Mouse (Mus musculus): ENCODE data around the gene Olfr902. TPM values are rescaled to one million over a fixed set of nuclear protein-coding genes. Genes with fewer than 3 reads are reported as not detected.
"Not testable (repeated sequence)": the region's sequence is repeated elsewhere in the genome, so short reads cannot be mapped to it uniquely, and the experiment has no call there.

Gene Olfr902
- polyA plus RNA-seq (2015; fragmentation: Nextera tagmentation; extraction: Ambion mirVana) = not detected in 2 replicates

- no peaks in the 10 kb centered on the region for H3K9me3 ChIP-seq (ENCODE audit: low read length)
- WGBS = 81% methylated on average over 5 of the region's 5 CpGs
- ATAC-seq (ENCODE audit: low FRiP score, low TSS enrichment) = no peak
- H3K36me3 ChIP-seq (ENCODE audit: insufficient read depth, low read length) = no peaks in the 10 kb centered on the region
- no peaks in the 10 kb centered on the region for H3K27me3 ChIP-seq (ENCODE audit: insufficient read depth, low read length)
- H3K9ac ChIP-seq (replicated peaks; ENCODE audit: low read length) = no peak within 1 kb of the TSS
- H3K4me3 ChIP-seq (ENCODE audit: low read length) = no peak within 1 kb of the TSS
- H3K4me2 ChIP-seq (replicated peaks; ENCODE audit: low read depth, low read length) = no peak within 1 kb of the TSS
- H3K27ac ChIP-seq (ENCODE audit: low read length) = no peak within 1 kb of the TSS
- H3K4me1 ChIP-seq (ENCODE audit: insufficient read depth, low read length) = no peaks in the 10 kb centered on the region
Observed at GRCm38 (mm10) chr9:38447352-38447751, at the start of gene Olfr902. Gene Olfr902, plus strand, starts transcription at chr9:38447652.

GRCm38 (mm10) chr9:38401398-38401797 lies 46.1 kb upstream of the Olfr902 start, which contains the start of gene Olfr147:
Gene Olfr147, plus strand, starts transcription at chr9:38401698.
- Histone ChIP-seq H3K36me3 (ENCODE audit: insufficient read depth, low read length) (no peaks in the 10 kb centered on the region), H3K4me1 (ENCODE audit: insufficient read depth, low read length) (no peaks in the 10 kb centered on the region), H3K9ac (replicated peaks; ENCODE audit: low read length) (no peak within 1 kb of the TSS), H3K4me3 (ENCODE audit: low read length) (no peak within 1 kb of the TSS), H3K4me2 (replicated peaks; ENCODE audit: low read depth, low read length) (no peak within 1 kb of the TSS), H3K27ac (ENCODE audit: low read length) (no peak within 1 kb of the TSS), H3K27me3 (ENCODE audit: insufficient read depth, low read length) (no peaks in the 10 kb centered on the region), H3K9me3 (ENCODE audit: low read length) (no peaks in the 10 kb centered on the region)
- WGBS = 81% methylated on average over 1 of the region's 1 CpGs
- no peak for ATAC-seq (ENCODE audit: low FRiP score, low TSS enrichment)

GRCm38 (mm10) chr9:38407502-38407901 lies 40.0 kb upstream of the Olfr902 start:
- not testable (repeated sequence) for H3K27me3 ChIP-seq (ENCODE audit: insufficient read depth, low read length); H3K27ac ChIP-seq (ENCODE audit: low read length); H3K9ac ChIP-seq (replicated peaks; ENCODE audit: low read length); H3K4me2 ChIP-seq (replicated peaks; ENCODE audit: low read depth, low read length); H3K9me3 ChIP-seq (ENCODE audit: low read length); ATAC-seq (ENCODE audit: low FRiP score, low TSS enrichment); H3K4me3 ChIP-seq (ENCODE audit: low read length); H3K36me3 ChIP-seq (ENCODE audit: insufficient read depth, low read length); H3K4me1 ChIP-seq (ENCODE audit: insufficient read depth, low read length)
- WGBS = 92% methylated on average over 3 of the region's 3 CpGs

- H3K36me3 ChIP-seq (ENCODE audit: insufficient read depth, low read length); H3K27me3 ChIP-seq (ENCODE audit: insufficient read depth, low read length); H3K27ac ChIP-seq (ENCODE audit: low read length); ATAC-seq (ENCODE audit: low FRiP score, low TSS enrichment); H3K9ac ChIP-seq (replicated peaks; ENCODE audit: low read length); H3K9me3 ChIP-seq (ENCODE audit: low read length); H3K4me3 ChIP-seq (ENCODE audit: low read length); H3K4me1 ChIP-seq (ENCODE audit: insufficient read depth, low read length); H3K4me2 ChIP-seq (replicated peaks; ENCODE audit: low read depth, low read length): not testable (repeated sequence)
- 88% methylated on average over 14 of the region's 14 CpGs for WGBS
Observed at GRCm38 (mm10) chr9:38413502-38413901, 34.0 kb upstream of the Olfr902 start.

GRCm38 (mm10) chr9:38423801-38424200 lies 23.7 kb upstream of the Olfr902 start:
- Histone ChIP-seq H3K4me2 (replicated peaks; ENCODE audit: low read depth, low read length) (no peak overlapping the region), H3K36me3 (ENCODE audit: insufficient read depth, low read length) (no peaks in the 10 kb centered on the region), H3K27me3 (ENCODE audit: insufficient read depth, low read length) (no peaks in the 10 kb centered on the region), H3K9ac (replicated peaks; ENCODE audit: low read length) (no peak overlapping the region), H3K27ac (ENCODE audit: low read length) (no peak overlapping the region), H3K9me3 (ENCODE audit: low read length) (peaks cover 6% of the 10 kb centered on the region; the same call in 1 of the 2 replicates), H3K4me1 (ENCODE audit: insufficient read depth, low read length) (no peaks in the 10 kb centered on the region), H3K4me3 (ENCODE audit: low read length) (no peak overlapping the region)
- no peak for ATAC-seq (ENCODE audit: low FRiP score, low TSS enrichment)

GRCm38 (mm10) chr9:38427026-38427425 lies 20.4 kb upstream of the Olfr902 start:
- Histone ChIP-seq H3K4me3 (ENCODE audit: low read length) (no peak overlapping the region), H3K4me2 (replicated peaks; ENCODE audit: low read depth, low read length) (no peak overlapping the region), H3K27me3 (ENCODE audit: insufficient read depth, low read length) (no peaks in the 10 kb centered on the region), H3K27ac (ENCODE audit: low read length) (no peak overlapping the region), H3K9ac (replicated peaks; ENCODE audit: low read length) (no peak overlapping the region), H3K36me3 (ENCODE audit: insufficient read depth, low read length) (no peaks in the 10 kb centered on the region), H3K9me3 (ENCODE audit: low read length) (peaks cover 6% of the 10 kb centered on the region; the same call in 1 of the 2 replicates), H3K4me1 (ENCODE audit: insufficient read depth, low read length) (no peaks in the 10 kb centered on the region)
- ATAC-seq (ENCODE audit: low FRiP score, low TSS enrichment) = no peak
- WGBS = 55% methylated on average over 1 of the region's 1 CpGs

GRCm38 (mm10) chr9:38429155-38429554 lies 18.3 kb upstream of the Olfr902 start, which contains the start of gene Olfr901:
Gene Olfr901, plus strand, starts transcription at chr9:38429455.
- ATAC-seq (ENCODE audit: low FRiP score, low TSS enrichment) = no peak

GRCm38 (mm10) chr9:38462844-38463243 lies 15.4 kb downstream of the Olfr902 start, which contains the start of gene Olfr904:
Gene Olfr904, plus strand, starts transcription at chr9:38463144.
- Histone ChIP-seq H3K36me3 (ENCODE audit: insufficient read depth, low read length) (no peaks in the 10 kb centered on the region), H3K9ac (replicated peaks; ENCODE audit: low read length) (no peak within 1 kb of the TSS), H3K27ac (ENCODE audit: low read length) (no peak within 1 kb of the TSS), H3K9me3 (ENCODE audit: low read length) (no peaks in the 10 kb centered on the region), H3K4me1 (ENCODE audit: insufficient read depth, low read length) (no peaks in the 10 kb centered on the region), H3K4me3 (ENCODE audit: low read length) (no peak within 1 kb of the TSS), H3K27me3 (ENCODE audit: insufficient read depth, low read length) (no peaks in the 10 kb centered on the region), H3K4me2 (replicated peaks; ENCODE audit: low read depth, low read length) (no peak within 1 kb of the TSS)
- ATAC-seq (ENCODE audit: low FRiP score, low TSS enrichment) = no peak

More at GRCm38 (mm10) chr9:38429155-38429554, 18.3 kb upstream of the Olfr902 start, which contains the start of gene Olfr901:
- Histone ChIP-seq H3K4me2 (replicated peaks; ENCODE audit: low read depth, low read length) (no peak within 1 kb of the TSS), H3K27ac (ENCODE audit: low read length) (no peak within 1 kb of the TSS), H3K9ac (replicated peaks; ENCODE audit: low read length) (no peak within 1 kb of the TSS), H3K9me3 (ENCODE audit: low read length) (peaks cover 6% of the 10 kb centered on the region; the same call in 1 of the 2 replicates), H3K4me1 (ENCODE audit: insufficient read depth, low read length) (no peaks in the 10 kb centered on the region), H3K27me3 (ENCODE audit: insufficient read depth, low read length) (no peaks in the 10 kb centered on the region), H3K36me3 (ENCODE audit: insufficient read depth, low read length) (no peaks in the 10 kb centered on the region), H3K4me3 (ENCODE audit: low read length) (no peak within 1 kb of the TSS)
- WGBS = 79% methylated on average over 1 of the region's 1 CpGs

- Histone ChIP-seq H3K4me1 (ENCODE audit: insufficient read depth, low read length) (no peaks in the 10 kb centered on the region), H3K36me3 (ENCODE audit: insufficient read depth, low read length) (no peaks in the 10 kb centered on the region), H3K27ac (ENCODE audit: low read length) (no peak within 1 kb of the TSS), H3K4me3 (ENCODE audit: low read length) (no peak within 1 kb of the TSS), H3K9ac (replicated peaks; ENCODE audit: low read length) (no peak within 1 kb of the TSS), H3K4me2 (replicated peaks; ENCODE audit: low read depth, low read length) (no peak within 1 kb of the TSS), H3K9me3 (ENCODE audit: low read length) (no peaks in the 10 kb centered on the region), H3K27me3 (ENCODE audit: insufficient read depth, low read length) (no peaks in the 10 kb centered on the region)
- ATAC-seq (ENCODE audit: low FRiP score, low TSS enrichment) = no peak
Observed at GRCm38 (mm10) chr9:38470807-38471206, 23.4 kb downstream of the Olfr902 start, which contains the start of gene Olfr905. Gene Olfr905, plus strand, starts transcription at chr9:38471107.

GRCm38 (mm10) chr9:38486785-38487184 lies 39.3 kb downstream of the Olfr902 start, which contains the start of gene Olfr906:
Gene Olfr906, plus strand, starts transcription at chr9:38487085.
- Histone ChIP-seq H3K36me3 (ENCODE audit: insufficient read depth, low read length) (no peaks in the 10 kb centered on the region), H3K9ac (replicated peaks; ENCODE audit: low read length) (no peak within 1 kb of the TSS), H3K27ac (ENCODE audit: low read length) (no peak within 1 kb of the TSS), H3K27me3 (ENCODE audit: insufficient read depth, low read length) (no peaks in the 10 kb centered on the region), H3K9me3 (ENCODE audit: low read length) (no peaks in the 10 kb centered on the region), H3K4me3 (ENCODE audit: low read length) (no peak within 1 kb of the TSS), H3K4me2 (replicated peaks; ENCODE audit: low read depth, low read length) (no peak within 1 kb of the TSS), H3K4me1 (ENCODE audit: insufficient read depth, low read length) (no peaks in the 10 kb centered on the region)
- ATAC-seq (ENCODE audit: low FRiP score, low TSS enrichment) = no peak
- WGBS = 79% methylated on average over 3 of the region's 3 CpGs

All from kidney, embryonic 16.5 days (tissue).